Mouse (Mus musculus) thymus, adult 2 months (tissue): ENCODE measurements around the gene Gm49340.

ENCODE experiments used
- CTCF ChIP-seq: fragments of 200-500 bp; IDR thresholded peaks from 2 replicates; pipeline ENCODE4 v1.5.1; 2012; ENCODE audit warnings: mild to moderate bottlenecking, control low read depth, low read length, moderate library complexity, borderline replicate concordance; ENCODE audit not compliant: control insufficient read depth, poor library complexity, insufficient read depth; ENCODE audit errors: extremely low read depth
- POLR2A ChIP-seq: fragments of 200-500 bp; IDR thresholded peaks from 2 replicates; pipeline ENCODE4 v1.6.1; 2012; ENCODE audit warnings: mild to moderate bottlenecking, low read length, control low read depth, moderate library complexity; ENCODE audit not compliant: control insufficient read depth, poor library complexity, insufficient read depth; ENCODE audit errors: extremely low read depth

DNA sequence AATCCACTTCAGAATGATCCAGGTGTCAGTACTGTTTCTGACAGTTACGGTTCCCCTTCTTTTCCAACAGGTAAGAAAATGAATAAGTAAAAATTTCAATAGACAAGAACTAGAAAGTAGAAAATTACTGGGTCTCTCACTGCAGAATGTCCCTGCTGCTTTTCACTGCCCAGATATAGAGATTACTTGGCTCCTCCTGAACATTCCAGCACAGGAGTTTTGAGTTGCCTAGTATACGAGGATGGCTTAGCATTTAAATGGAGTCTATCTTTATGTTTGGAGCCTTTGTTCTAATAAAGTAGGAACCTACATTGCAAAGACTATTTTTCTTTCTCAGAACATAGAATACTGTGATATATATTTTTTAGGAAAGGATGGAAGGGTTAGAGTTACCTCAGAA lies 3.8 kb downstream of the Gm49340 start:
- TF ChIP-seq POLR2A (no peak), CTCF (no peak)
